Mouse (Mus musculus): ENCODE data around the gene Rin2.
"Not testable (repeated sequence)": the region's sequence is repeated elsewhere in the genome, so short reads cannot be mapped to it uniquely, and the experiment has no call there.

Gene Rin2

GRCm38 (mm10) chr2:145865344-145865743 lies 190.3 kb downstream of the Rin2 start:
- DNase-seq = peak in 1 of 2 experiments; percentile 17

GRCm38 (mm10) chr2:145866238-145866637 lies 191.2 kb downstream of the Rin2 start:
- DNase-seq = no peak

GRCm38 (mm10) chr2:145866695-145867449 lies 191.9 kb downstream of the Rin2 start:
- DNase-seq = peak in 1 of 2 experiments; percentile 34

- DNase-seq = no peak
Observed at GRCm38 (mm10) chr2:145871308-145871707, 196.3 kb downstream of the Rin2 start.

GRCm38 (mm10) chr2:145872099-145872498 lies 197.1 kb downstream of the Rin2 start:
- DNase-seq = peak in 1 of 2 experiments; percentile 33

GRCm38 (mm10) chr2:145873953-145874352 lies 198.9 kb downstream of the Rin2 start:
- no peak for DNase-seq

GRCm38 (mm10) chr2:145874879-145875482 lies 200.0 kb downstream of the Rin2 start:
- no peak for DNase-seq

GRCm38 (mm10) chr2:145877191-145877590 lies 202.2 kb downstream of the Rin2 start:
- DNase-seq = no peak

GRCm38 (mm10) chr2:145880887-145881747 lies 206.1 kb downstream of the Rin2 start:
- peak in 1 of 2 experiments; percentile 64 for DNase-seq

- DNase-seq = no peak
Observed at GRCm38 (mm10) chr2:145881932-145882331, 206.9 kb downstream of the Rin2 start.

- no peak for DNase-seq
Observed at GRCm38 (mm10) chr2:145882398-145882797, 207.4 kb downstream of the Rin2 start.

GRCm38 (mm10) chr2:145884036-145884912 lies 209.3 kb downstream of the Rin2 start:
- peak; percentile 54 to 72 for DNase-seq

GRCm38 (mm10) chr2:145884913-145885785 lies 210.1 kb downstream of the Rin2 start:
- DNase-seq = peak; percentile 43 to 72

GRCm38 (mm10) chr2:145887937-145888765 lies 213.1 kb downstream of the Rin2 start:
- DNase-seq = peak; percentile 64 to 75

- DNase-seq = peak; percentile 25 to 50
Observed at GRCm38 (mm10) chr2:145888766-145889480, 213.9 kb downstream of the Rin2 start.

- DNase-seq = no peak
Observed at GRCm38 (mm10) chr2:145890571-145890970, 215.6 kb downstream of the Rin2 start.

- DNase-seq = no peak
Observed at GRCm38 (mm10) chr2:145893756-145894155, 218.7 kb downstream of the Rin2 start.

- no peak for DNase-seq
Observed at GRCm38 (mm10) chr2:145898106-145898505, 223.1 kb downstream of the Rin2 start.

- DNase-seq = not testable (repeated sequence)
Observed at GRCm38 (mm10) chr2:145900318-145900717, 225.3 kb downstream of the Rin2 start.

GRCm38 (mm10) chr2:145901861-145902260 lies 226.8 kb downstream of the Rin2 start, which contains the start of gene Naa20:
TSS of gene Naa20 (plus strand) at chr2:145902099.
- DNase-seq = no peak

Data from kidney, postnatal 25 days (tissue).